Mouse (Mus musculus): ENCODE results near the gene Pknox1.
"Not testable (repeated sequence)": the region's sequence is repeated elsewhere in the genome, so short reads cannot be mapped to it uniquely, and the experiment has no call there.

Pknox1 gene

DNA sequence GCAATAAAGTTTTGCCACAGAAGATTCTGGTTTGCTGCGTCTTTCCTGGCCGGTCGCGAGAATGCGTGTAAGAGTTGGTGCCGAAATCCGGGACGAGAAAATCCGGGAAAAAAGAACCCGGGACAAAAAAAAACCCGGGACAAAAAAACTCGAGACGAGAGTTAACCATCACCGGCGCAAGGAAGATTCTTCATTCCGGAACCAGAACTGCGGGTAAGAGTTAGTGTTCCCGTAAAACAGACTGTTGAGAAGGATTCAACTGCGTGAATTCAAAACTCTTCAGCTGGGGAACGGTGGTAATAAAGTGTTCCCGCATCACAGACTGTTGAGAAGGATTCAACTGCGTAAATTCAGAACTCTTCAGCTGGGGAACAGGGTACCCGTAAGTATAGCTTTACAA, 11.9 kb upstream of the Pknox1 start:
- not testable (repeated sequence) for DNase-seq (ENCODE audit: low read depth, low spot score)

DNA sequence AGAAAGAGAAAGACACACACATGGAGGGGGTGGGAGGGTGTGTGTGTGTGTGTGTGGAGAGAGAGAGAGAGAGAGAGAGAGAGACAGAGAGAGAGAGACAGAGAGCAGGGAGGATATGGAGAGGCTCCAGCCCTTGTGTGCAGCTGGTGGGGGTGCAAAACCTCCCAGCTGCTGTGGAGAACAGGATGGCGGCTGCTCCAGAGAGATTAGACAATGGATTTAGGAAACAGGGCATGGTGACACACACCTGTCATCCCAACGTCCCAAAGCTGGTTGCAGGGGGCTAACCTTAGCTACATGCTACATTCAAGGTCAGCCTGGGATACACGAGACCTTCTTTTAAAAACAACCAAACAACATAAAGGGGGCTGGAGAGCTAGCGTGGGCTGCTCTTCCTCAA, 8.3 kb upstream of the Pknox1 start:
- DNase-seq (ENCODE audit: low read depth, low spot score) = no peak

DNA sequence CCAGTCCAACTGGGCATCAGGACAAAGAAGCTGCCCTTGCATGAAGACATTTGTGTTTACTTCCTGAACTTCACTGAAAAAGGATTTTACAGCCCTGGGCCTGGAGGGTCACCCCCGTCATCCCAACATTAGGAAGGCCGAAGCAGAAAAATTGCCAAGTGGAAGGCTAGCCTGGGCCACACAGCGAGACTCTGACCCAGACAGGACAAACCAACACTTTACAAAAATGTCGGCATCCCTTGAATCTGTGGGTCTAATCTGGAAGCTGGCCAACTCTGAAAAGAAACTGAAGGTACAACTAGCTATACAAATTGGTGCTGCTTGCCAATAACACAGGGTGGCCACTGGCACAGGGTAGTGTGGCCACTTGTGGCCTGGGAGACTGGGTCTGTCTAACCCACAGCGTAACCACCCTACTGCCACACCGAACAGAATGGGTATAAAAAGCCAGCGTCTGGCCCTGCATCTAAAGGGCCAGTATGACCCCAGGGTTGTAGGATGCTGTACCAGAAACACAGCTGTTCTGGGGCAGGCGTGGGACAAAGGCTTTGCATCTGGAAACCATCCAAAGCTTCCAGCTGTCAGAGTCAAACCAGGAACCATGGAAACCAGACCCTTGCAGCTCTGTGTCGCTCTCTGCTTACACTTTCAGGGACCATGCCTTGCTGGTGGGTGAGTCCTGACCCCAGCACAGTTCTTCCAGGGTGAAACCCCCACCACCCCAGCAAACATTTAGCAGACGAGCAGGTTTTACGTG, 7.2 kb upstream of the Pknox1 start:
- peak; percentile 62 for DNase-seq (ENCODE audit: low read depth, low spot score)

DNA sequence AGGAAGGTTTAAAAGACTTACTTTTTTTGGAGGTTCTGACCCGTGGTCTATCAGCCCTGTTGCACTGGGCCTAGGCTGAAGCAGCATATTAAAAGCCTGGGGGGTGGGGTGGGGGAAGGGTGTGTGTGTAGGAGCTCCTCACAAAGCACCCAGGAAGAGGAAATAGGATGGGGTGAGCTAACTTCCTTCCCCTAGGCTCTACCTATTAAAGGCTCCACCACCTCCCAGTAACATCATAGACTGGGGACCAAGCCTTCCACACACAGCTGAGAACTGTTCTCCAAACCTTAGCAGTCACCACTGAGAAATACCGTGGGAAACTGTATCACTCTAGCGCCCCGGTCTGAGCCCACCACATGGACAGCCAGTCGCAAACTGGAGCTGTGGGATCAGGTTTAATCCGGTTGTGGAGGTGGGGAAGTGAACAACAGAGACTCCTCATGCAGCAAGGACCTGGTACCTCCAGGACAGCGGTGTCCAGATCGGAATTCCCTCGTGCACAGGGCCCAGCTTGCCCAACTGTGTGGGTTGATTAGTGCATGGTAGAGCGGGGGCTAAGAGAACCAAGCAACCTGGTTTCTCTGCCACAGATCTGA, 6.5 kb upstream of the Pknox1 start:
- no peak for DNase-seq (ENCODE audit: low read depth, low spot score)

DNA sequence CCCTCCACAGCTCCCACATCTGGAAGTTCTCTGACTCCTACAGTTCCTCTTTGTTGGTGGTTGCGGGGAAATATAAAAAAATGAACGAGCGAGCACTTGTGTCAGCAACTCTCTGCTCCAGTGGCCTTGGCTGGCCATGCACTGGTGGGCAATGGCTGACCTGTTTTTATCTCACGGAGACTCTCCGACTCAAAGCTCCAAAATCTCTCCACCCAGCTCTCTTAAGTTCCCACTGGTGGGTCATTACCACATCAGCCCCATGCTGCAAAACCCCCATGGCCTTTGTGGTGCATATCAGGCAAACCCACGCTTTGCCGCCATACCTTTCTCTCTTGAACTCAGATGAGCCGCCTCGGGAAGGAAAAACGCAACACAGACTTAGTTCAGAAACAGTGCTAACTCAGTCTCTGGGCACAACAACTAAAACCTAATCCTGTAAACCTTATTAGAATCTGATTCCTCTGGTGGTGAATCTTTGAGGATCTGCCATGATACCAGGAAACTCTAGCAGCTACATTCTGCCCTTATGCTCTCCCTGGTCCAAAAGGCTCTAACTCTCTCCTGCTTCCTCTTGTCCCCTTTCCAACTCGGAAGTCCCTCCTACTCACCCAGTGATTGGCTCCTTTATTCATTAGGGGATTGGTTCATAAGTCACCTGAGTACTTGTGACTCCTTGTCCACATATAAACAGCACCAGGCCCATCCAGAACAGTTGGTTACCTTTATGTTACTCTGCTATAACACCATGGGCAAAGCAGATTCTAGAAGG, 5.3 kb upstream of the Pknox1 start:
- DNase-seq (ENCODE audit: low read depth, low spot score) = no peak

DNA sequence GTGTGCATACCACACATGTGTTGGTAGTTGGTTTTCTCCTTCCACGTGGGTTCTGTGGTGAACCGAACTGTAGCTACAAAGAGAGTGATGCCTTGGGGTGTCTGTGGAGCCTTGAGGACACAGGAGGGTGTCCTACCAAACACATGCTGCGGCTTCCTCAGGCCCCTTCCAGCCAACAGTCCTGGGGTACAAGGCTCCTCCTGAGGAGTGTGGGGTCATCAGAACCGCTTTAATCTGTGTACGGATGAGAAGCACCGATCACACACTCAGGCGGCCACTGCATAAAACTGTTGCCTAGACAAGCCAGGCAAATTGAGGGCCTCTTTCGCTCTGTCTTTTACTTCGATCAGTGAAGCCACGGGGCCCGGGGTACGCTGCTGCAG, 911 bp upstream of the Pknox1 start:
- DNase-seq (ENCODE audit: low read depth, low spot score) = no peak

DNA sequence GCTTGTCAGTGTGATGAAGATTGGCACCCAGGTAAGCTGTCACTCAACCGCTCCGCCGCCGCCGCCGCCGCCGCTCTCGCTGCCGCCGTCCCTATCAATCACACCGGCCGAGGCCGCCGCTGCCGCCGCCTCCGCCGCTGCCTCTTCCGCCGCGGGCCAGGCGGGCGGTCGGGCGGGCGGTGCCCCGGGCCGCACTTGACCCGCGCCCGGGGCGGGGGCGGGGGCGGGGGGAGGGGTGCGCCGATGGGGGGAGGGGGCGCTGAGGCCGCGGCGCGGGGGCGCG, 265 bp downstream of the Pknox1 start:
- no peak for DNase-seq (ENCODE audit: low read depth, low spot score)

DNA sequence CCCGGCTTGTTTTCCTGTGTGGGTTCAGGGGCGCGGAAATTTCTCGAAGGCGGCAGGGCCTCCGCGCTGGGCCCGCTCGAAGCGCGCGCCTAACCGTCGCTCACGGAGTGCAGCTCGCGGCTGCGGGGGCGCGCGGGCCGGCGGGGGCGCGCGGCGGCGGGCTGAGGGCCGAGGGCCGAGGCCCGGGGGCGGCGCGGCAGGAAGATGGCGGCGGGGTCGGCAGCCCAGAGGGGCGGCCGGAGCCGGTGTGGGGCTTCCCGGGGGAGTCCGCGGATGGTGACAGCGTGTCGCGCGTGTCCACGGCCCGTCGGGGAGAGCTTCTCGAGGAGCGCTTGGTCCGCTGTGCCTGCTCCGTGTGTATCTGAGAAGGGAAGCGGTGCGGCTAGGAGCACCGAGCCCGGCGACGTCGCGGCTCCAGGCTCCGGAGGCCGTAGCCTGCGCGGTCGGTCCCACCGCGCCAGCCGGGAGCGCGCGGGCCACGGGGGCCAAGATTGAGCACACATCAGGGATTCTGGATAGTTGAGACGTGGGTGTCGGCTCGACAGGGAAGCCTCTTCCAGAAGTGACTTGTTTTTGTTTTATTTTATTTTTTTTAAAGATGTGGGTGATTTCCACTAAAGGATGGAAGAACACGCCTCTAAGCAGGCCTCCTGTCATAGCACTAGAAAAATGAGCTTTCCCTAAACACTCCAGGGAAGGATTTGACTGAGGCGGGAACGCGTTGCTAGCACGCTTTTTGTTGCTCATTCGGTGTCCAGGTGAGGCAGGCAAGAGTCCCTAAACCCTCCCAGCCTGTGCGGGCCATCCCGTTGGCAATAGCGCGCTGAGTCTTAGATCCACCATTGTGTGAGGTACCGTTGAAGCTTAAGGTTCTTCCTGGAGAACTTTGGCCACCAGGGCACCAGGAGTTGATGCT, 865 bp downstream of the Pknox1 start:
- no peak for DNase-seq (ENCODE audit: low read depth, low spot score)

DNA sequence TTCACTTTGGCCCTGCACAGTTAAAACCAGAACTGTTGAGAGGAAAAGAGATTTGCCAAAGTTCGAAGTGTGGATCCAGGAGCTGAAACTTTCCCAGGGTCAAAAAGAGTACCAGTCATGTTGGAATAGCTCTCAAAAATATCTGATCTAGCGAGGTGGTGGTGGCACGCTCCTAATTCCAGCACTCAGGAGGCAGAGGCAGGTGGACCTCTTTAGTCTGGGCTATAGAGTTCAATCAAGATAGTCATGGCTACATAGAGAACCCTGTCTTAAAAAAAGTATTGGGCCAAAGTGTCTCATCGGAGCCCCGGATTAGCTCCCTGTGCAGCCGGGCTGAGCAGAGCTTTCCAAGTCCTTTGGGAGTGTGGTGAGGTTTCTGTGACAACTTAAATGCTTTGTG, 1.7 kb downstream of the Pknox1 start:
- no peak for DNase-seq (ENCODE audit: low read depth, low spot score)

DNA sequence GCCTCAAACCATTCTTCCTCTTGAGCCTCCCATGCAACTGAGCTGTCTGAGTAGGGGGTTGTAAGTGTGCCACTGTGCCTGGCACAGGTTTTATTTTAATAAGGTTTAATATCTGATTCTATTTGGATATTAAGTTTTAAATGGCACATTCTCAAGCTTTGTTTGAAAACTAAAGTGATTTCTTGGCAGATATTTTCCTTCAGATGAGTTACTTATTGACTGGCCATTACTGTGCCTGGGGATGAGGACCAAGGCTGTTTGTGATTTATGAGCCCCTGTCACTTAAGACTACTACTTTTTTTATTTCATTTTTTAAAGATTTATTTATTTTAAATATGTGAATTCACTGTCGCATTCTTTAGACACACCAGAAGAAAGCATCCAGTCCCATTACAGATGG, 5.2 kb downstream of the Pknox1 start:
- DNase-seq (ENCODE audit: low read depth, low spot score) = no peak

DNA sequence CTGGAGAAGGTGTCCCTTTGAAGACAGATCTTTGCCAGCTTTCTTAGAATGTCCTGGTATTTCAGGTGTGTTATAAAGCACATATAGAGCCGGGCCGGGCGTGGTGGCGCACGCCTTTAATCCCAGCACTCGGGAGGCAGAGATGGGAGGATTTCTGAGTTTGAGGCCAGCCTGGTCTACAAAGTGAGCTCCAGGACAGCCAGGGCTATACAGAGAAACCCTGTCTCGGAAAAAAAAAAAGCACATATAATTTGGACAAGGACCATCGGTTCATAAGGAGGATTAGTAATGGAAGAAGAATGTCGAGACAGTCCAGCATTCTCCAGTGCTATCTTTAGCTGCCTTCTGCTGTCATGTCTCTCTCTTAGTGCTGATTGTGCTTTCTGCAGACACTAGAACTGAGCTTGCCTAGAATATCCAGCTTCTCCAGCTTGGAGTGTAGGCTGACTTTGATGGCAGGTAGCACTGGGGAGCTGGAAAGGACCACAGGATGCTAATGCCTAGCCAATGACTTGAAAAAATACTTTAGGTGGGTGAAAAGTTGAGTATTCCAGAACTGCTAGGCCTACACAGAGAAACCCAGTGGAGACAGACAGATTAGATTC, 5.9 kb downstream of the Pknox1 start:
- DNase-seq (ENCODE audit: low read depth, low spot score) = no peak

DNA sequence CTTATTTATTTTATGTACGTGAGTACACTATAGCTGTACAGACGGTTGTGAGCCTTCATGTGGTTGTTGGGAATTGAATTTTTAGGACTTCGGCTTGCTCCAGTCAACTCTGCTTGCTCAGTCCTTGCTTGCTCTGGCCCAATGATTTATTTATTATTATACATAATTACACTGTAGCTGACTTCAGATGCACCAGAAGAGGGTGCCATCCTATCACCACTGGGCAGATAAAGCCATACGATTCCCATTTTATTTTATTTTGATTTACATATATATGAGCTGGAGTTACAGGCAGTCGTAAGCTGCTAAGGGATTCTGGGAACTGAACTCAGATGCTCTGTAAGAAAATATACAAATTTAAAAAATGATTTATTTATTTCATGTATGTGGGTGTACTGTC, 7.2 kb downstream of the Pknox1 start:
- no peak for DNase-seq (ENCODE audit: low read depth, low spot score)

DNA sequence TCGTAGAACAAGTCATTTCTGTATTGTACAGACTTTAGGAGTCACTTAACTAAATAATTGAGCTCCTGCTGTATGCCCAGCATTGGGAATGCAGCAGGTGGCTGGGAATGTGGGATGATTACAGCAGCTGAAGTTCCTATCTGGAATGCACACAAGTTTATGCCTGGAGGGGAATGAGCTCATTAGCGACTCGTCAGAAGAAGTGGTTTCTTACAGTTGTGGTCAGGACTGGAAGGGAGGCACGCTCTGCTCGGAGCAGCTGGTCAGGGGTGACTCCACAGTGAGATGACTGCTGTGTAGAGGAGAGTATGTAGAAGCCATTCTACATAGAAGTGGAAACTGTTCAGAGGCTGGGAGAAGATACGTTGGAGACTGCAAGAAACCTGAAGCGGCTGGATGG, 10.1 kb downstream of the Pknox1 start:
- no peak for DNase-seq (ENCODE audit: low read depth, low spot score)

DNA sequence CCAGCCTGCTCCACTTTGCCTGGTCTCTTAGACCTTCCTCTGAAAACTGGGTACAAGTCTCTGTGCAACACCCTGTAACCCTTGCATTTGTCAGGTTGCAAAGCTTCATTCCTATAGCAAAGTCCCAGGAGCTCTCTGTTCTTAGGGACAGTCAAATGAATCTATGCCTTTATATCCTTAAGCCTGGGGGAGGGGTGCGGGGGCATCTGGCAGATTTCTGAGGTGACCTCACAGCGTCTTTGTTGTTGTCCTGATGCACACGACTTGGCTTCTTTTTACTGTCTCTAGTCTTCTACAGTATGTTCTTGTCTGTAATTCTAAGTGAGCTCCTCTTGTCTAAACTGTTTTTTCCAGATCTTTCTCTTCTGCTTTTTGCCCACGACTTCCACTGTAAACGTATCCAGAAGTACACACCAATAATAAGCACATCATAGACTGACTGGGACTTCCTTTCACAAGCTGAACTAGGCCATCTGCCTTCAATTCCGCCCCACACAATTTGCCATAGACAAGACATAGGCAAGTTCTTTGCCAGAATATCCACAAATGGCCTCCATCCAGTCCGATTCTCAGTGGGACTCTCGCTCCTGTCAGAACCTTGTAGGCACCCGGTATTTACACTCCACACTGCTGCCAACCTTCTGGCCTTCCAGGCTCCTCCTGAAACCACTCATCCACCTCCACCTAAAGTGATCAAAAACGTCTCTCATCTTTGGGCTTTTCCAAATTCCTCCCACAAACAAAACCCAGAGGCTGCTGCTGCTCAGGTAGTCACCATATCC, 12.1 kb downstream of the Pknox1 start:
- DNase-seq (ENCODE audit: low read depth, low spot score) = no peak

DNA sequence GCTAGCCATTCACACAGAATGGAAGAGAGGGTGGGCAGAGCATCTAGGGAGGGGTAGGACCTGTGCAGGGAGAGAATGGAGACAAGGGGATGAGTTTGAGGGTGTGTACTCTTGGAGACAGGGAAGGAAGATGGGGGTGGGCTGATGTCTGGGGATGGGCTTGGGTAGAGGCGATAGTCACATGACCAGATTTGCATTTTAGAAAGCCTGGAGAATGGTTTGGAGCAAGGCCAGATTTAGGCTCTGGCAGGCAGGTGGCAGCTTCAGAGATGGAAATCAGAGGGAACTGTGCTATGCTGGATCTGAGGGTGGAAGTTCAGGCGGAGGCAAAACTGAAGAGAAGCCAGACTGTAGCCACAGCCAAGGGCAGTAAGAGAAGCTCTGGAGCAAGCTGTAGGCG, 15.8 kb downstream of the Pknox1 start:
- DNase-seq (ENCODE audit: low read depth, low spot score) = no peak

DNA sequence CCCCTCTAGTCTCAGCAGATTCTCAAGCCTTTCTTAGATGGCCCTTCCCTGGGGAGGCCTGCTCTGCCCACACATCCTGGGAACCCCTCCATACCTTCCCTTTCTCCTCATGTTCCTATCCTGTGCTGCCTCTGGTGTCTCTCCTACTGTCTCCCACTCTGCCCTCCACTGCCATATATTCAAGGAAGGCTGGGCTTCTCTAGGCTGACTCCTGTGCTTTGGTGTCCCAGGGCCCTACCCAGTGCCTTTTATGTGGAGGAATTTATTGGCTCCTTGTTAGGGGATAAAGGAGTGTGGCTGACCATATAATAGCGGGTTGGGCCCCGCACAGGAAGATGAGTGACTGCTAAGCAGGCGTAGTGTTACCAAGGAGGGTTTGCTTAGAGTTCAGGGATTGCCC, 18.7 kb downstream of the Pknox1 start:
- no peak for DNase-seq (ENCODE audit: low read depth, low spot score)

DNA sequence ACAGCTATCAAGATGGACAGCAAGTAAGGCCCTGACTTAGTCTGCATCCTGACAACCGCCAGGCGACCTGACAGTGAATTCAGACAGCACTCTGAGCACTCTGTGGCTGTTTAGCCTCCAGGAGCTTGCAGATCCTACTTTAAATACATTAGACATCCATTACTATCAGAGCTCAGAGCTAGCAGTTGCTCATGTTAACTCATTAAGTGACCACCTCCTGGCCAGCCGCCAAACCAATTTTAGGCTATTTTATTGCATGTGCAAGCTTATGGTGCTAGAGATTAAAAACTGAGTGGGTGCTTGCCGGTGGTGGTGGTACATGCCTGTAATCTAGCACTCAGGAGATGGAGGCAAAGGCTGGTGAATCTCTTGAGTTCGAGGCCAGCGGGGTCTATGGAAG, 19.2 kb downstream of the Pknox1 start:
- no peak for DNase-seq (ENCODE audit: low read depth, low spot score)

DNA sequence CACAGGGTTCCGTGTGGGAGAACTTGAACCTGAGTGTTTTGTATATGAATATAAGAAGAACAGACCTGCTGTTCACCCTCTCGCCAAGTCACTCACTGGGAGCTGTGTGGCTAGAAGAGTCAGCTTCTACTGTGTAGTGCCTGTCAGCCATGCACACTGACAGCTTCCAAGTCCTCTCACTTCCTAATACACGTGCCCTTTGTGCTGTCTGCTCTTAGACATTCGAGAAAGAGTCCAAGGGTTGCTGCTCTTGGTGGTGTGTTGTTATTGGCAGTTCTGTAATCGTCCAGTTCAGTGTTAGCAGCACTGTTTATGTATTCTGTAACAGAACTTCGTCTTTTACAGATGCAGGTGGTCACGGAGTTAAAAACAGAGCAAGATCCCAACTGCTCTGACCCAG, 23.6 kb downstream of the Pknox1 start:
- DNase-seq (ENCODE audit: low read depth, low spot score) = no peak

DNA sequence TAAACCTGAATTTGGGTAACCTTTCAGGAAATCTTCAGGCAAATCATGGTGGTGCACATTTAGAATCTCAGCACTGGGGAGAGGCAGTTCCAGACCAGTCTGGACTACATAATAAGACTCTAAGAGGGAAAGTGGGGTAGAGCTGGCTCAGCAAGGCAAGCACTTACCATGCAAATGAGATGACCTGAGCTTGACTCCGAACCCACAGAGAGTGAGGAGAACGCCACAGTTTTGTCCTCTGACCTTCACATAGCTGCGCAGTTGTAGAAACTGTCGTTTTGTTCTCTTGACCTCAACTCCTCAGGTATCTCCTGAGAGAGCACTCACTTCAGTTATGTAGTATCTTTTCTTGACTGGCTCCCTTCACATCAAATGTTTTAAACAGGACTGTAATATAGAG, 24.2 kb downstream of the Pknox1 start:
- no peak for DNase-seq (ENCODE audit: low read depth, low spot score)

DNA sequence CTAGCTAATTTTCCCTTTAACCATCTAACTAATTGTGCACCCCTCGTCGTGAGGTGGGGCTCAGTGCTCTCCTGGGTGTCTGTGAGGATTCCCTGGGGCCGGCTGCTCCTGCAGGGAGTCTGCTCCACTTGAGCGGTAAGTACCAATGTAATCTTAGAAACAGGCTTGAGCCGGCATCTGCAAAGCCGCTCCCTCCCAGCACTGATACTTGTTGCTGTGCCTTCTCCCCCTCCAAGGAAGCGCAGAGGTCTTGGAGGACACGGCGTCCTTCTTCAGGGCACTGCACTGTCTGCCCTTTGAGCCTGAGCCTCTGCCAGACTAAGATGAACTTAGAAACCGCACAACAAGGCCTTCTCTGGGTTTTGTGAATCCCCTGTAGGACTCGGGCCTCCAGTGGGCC, 26.3 kb downstream of the Pknox1 start:
- DNase-seq (ENCODE audit: low read depth, low spot score) = no peak

DNA sequence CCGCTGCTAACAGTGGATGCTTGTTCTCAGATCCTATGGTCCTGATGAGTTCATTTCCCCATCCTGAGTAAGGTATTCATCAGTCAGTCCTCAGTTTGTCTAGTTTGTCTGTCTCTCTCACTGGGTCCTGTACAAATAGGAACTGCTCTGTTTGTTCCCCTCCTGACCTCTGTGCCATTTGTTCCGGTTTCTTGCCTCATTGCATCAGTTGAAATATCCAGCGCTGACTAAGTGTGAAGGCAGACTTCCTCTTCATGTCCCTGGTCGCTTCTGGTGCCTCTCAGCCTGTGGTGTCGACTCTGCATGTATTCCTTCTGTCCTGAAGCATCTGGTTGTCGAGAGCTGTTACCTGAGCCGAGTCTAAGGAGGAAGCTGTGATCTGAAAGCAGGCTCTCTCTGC, 30.1 kb downstream of the Pknox1 start:
- no peak for DNase-seq (ENCODE audit: low read depth, low spot score)

Data from embryo, embryonic 11.5 days (tissue).